Mouse (Mus musculus) testis, postnatal 10 days (tissue): ENCODE results near the gene Klhl2.

Experiments used
- DNase-seq: peaks from one replicate; pipeline ENCODE4 v3.0.0; 2021; ENCODE audit warnings: low spot score

Klhl2 gene

GRCm38 (mm10) chr8:64831656-64832055 is 18.2 kb downstream of the Klhl2 start:
- DNase-seq: no peak

- no peak for DNase-seq
Observed at GRCm38 (mm10) chr8:64829921-64830320, 19.9 kb downstream of the Klhl2 start.

DNA sequence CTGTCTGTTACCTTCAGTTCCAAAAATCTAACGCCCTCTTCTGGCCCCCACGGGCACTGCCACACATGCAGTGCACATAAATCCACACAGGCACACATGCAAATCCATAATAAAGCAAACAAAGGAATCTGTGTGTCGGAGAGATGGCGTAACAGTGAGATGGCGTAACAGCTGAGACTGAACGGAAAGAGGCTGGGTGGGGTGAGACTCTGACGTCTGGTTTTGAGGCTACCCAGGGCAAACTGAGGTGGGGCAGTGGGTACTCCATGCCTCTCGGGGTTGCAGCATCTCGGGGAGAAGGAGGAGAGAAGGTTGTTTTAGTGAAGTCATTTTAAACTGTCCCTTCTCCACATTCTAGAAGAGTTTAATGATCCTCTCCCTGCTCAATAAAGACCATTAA is 20.4 kb downstream of the Klhl2 start:
- no peak for DNase-seq

- no peak for DNase-seq
Observed at GRCm38 (mm10) chr8:64828466-64828865, 21.4 kb downstream of the Klhl2 start.

DNA sequence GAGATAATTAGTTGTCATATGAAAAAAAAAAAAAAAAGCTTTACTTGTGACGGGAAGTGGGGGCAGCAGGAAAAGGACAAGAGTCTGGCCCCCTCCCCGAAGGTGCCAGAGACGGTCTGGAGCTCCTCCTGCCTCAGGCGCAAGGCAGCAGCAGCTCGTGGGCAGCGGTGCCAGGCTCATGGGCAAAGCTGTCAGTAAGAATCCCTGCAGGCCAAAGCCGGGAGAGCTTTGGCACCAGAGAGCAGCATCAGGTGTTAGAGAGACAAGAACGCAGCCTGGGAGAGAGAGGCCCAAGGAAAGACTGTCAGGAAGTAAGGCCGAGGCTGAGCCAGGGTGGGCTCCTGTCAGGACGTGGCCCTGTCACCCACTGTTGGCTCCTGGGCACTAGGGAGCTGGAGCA is 22.5 kb downstream of the Klhl2 start:
- no peak for DNase-seq

- no peak for DNase-seq
Observed at GRCm38 (mm10) chr8:64826461-64826860, 23.4 kb downstream of the Klhl2 start.

DNA sequence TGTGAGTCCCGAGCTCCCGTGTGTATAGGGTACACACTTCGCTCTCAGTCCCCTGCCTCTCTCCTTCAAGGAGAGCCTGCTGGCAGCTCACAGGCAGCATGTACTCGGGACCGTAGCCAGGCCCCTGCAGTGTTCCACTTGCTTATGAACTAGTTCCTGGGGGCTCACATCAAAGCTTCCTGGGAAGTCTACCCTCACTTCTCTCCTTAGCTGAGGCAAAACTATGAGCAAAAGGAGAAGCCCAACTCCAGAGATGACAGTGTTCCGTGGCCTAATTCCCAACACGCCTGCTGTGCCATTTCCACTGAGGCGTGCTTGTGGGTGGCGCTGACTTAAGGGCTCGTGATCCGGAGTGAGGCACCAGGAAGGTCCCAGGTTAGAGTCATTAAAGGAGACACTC is 25.9 kb downstream of the Klhl2 start:
- DNase-seq: no peak

- no peak for DNase-seq
Observed at GRCm38 (mm10) chr8:64820940-64821339, 28.9 kb downstream of the Klhl2 start.

DNA sequence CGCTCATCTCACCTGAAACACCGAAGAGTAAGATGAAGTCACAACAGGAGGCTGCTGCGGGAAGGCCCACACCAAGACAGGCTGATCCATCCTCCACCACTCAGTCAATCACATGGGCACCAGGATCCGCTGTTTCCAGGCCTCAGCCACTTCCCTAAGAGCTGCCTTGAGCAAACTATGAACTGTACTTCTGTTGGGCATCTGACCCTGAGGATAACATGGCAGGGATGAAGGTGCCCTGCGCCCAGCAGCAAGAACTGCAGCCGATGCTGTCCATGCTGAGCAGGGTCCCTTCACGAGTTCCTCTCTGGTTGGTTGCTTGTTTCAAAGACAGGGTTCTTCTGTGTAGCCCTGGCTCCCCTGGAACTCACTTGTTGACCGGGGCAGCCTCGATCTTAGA is 38.0 kb downstream of the Klhl2 start:
- DNase-seq: no peak

DNA sequence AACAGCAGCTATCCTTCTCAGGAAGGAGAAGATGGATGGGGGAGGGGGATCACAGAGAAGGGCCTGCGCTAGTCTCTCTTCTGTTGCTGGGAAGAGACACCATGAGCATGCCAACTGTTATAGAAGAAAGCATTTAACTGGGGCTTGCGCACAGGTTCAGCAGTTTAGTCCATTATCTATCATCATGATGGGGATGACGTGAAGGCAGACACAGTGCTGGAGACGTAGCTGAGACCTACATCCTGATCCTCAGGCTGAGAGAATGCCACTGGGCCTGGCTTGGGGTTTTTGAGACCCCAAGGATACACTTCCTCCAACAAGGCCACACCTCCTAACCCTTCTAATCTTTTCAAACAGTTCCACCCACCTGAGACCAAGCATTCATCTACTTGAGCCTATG is 38.7 kb downstream of the Klhl2 start:
- no peak for DNase-seq

DNA sequence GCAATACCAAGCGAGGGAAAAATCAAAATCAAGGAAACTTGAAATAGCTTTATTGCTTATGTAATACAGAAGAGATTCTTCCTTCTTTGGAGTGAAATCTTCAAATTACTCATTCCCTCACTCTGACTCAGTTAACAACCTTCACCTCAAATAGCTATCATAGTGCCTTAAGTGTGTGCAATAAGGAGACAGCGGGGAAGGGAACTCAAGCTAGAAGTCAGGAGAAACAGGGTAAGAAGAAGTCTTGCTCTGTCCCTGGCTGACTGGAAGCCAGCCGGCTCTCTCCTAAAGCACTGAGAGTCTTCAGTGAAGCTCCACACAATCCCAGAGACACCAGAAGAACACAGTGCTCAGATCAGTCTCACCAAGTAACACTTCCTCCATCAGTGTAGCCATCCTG is 43.3 kb downstream of the Klhl2 start:
- no peak for DNase-seq

GRCm38 (mm10) chr8:64804971-64805370 is 44.8 kb downstream of the Klhl2 start:
- no peak for DNase-seq

DNA sequence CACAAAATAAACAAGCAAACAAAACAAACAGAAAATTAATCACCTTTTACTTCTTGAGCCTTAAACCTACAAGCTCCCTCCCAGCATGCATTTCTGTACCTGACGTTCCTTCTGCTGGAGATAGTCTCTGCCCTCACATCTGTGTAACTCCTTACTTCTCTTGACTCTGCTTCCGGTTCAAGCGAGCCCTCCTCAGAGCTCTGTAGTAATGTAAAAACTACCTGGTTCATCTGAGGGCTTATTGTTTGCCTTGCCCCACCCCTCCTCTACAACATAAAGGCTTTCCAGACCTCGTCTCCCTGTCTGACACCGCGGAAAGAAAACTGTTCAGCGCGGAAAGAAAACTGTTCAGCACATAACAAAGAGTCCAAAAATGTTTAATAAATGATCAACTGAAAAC is 50.5 kb downstream of the Klhl2 start:
- no peak for DNase-seq

- no peak for DNase-seq
Observed at GRCm38 (mm10) chr8:64798503-64798902, 51.3 kb downstream of the Klhl2 start.

DNA sequence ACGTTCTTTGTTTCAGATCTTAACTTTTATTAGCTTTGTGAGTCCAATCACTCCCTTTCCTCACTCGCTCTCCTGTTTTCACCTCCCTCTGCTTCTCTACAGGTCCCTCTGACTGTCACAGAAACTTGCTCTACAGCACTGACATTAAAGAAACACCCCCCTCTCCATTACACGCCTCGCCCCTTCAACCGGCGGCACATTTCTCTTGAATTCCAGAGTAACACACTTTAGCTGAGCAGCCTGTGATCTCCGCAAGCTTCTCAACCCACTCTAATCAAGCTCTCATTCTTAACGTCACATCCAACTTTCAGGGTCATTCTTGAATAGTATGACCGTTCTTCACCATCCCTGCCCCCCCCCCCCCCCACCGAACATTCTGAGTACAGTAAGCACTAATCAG is 52.1 kb downstream of the Klhl2 start:
- DNase-seq: no peak

DNA sequence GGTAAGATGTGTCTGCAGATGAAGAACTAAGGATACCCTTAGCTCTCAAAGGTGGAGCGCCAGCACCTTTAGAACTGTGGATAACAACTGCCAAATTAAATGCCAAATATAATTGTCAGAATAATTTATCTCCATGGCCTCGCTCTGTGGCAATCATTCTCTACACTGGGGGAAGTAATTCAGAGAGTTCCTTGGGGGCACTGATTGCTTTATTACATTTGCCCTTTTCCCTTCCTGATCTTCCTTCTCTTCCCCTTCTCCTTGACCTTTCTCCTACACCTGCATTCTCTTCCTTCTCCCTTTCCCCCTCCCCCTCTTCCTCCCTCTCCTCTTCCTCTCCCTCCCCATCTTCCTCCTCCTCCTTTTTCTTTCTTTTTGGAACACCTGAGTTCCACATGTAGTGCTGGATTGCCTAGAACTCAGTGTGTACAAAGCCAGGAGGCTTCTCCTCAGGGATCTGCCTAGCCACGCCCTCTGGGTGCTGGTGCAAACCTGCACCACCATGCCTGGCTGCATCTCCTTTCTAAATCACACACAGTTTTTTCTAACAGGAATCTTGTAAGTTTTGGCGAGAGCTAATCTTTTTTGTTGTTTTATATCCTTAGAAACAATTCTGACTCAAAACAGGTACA is 58.5 kb downstream of the Klhl2 start:
- no peak for DNase-seq

- DNase-seq: no peak
Observed at GRCm38 (mm10) chr8:64790418-64790817, 59.4 kb downstream of the Klhl2 start.

- DNase-seq: peak; percentile 48
Observed at GRCm38 (mm10) chr8:64788715-64789114, 61.1 kb downstream of the Klhl2 start.

GRCm38 (mm10) chr8:64786801-64787200 is 63.0 kb downstream of the Klhl2 start:
- no peak for DNase-seq

- no peak for DNase-seq
Observed at GRCm38 (mm10) chr8:64784235-64784634, 65.6 kb downstream of the Klhl2 start.

DNA sequence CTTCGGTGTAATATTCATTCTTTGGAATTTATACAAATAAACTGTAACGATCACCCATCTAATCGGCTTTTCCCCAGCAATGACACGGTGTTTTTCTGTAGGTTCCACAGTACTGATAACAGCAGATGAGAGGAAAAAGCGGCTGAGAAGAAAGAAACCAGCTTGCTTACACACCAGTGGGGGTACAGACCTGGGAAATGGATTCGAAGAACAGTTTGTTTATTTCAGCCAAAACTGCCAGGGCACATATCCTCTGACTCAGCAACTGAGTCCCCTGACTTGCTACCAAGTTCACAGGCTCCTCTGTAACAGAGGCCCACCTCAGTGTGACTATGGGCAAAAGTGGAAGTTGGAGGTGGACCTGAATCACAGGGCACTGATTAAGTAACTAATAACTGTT is 67.9 kb downstream of the Klhl2 start:
- no peak for DNase-seq

DNA sequence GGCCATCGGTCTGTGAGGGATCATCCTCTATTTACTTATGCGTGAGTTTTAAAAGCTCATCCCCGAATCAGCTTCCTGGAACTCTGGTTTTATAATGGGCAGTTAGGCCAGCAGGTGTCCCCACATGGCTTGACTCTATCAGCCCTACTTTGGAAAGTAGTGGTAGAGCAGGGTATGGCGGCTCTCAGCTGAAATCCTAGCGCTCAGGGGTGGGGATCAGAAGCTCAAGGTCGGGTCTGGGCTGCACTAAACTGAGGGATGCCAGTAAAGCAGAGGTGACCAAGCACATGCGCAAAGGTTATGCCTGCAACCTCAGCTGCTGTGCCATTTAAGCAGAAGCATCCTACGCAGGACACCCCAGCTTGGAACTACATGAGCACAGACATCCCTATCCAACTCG is 71.9 kb downstream of the Klhl2 start:
- peak; percentile 51 for DNase-seq

DNA sequence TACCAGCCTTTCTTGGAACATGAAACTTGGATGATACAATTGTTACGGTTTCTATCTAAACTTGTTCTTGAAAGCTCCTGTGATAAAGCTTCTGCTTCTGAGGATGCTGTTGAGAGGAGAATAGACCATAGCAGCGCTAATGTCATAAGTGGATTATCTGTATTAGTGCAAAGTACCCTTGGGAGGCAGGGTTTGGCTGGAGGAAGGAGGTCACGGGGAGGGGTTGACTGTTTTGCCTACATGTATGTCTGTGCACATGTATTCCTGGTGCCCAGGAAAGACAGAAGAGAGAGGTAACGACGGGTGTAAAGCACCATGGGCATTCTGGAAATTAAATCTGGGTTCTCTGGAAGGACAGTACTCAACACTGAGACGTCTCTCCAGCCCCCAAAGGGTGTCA is 75.7 kb downstream of the Klhl2 start:
- DNase-seq: no peak

DNA sequence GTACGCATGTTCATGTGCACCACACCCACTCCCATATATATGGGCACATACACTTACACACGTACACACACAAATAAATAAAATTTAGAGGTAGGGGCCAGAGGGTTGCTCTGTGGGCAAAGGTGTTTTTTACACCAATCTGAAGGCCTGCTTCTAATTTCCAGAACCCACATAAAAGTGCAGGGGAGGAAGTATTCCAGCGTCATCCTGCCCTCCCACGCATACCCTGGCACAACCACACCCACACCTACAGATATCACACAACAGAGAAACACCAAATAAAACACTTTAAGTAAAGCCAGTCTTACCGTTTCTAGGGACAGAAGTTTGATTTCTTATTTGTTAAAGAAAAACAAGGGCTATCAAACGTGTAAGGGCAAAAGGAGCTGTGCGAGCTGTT is 79.0 kb downstream of the Klhl2 start:
- DNase-seq: no peak

GRCm38 (mm10) chr8:64769586-64769985 is 80.2 kb downstream of the Klhl2 start:
- DNase-seq: no peak
